In the genomic region with DNA sequence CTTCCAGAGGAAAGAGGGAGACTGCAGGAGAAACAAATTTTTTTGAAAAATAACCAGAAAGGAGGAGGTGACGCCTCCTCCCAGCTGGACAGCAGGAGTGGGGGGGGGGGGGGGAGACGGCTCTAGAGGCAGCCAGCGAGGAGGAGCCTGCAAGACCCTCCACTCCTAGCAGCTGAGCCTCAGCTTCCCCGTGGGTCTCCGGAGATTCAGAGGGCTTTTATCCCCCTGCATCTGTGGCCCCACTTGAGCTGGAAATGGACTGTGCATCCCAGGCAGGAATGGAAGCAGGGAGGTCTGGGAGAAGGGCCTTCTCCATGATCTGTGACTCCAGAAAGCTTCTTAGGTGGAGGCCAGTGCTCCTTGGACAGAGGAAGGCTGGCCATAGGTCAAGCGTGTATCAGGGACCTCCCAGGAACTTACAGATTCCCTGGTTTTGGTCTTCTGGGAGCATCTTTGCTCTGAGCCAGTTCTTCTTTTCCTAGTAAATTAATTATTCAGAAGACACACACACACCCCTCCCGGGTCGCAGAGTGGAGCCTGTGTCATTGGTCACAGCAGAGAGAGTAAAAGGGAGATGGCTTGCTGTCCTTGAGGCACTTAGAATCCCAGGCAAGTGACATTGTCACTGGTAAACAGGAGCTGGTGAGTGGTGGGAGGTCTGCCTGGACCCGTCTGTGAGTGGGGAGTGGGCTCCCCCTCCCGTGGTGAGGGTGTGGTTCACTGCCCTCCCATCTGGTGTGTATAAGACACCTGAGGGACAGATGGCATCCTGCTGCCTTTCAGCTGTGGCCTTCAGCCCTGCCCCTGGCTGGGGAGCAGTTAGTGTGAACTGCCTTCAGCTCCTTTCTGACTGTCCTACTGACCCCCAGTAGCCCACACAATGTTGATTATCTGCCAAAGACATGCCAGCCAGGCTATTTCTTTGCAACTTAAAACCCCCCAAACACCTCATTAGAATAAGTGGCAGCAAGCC, we compare ENCODE assay signal across 9 mouse cellular contexts. TPM values are rescaled to one million over a fixed set of nuclear protein-coding genes. Genes with fewer than 3 reads are reported as not detected.
A peak's percentile ranks its signal among the peaks of the same experiment; 100 is the strongest.
DNase-seq lines count a peak whose midpoint lies in the region; ATAC-seq lines count a peak whose summit lies in the region.
"Had no signal": no experiment of that assay in that cellular context is flagged by ENCODE, and none has a peak within 500 bp of the region (broad histone marks: within the 10 kb centered on the region; RNA-seq: fewer than 3 reads in every experiment).

No protein-coding gene starts in this region.

- no peak overlapping the region for H3K27ac ChIP-seq in heart, embryonic 16.5 days (ENCODE audit: low read length)
- H3K27ac ChIP-seq in forebrain, embryonic 14.5 days (ENCODE audit: low read depth, low read length), result peak overlapping the region; percentile 69
- peak overlapping the region; percentile 69 for H3K27ac ChIP-seq in midbrain, embryonic 15.5 days

- no peak for ATAC-seq in heart, embryonic 16.5 days (replicated peaks; ENCODE audit: extremely low read depth, insufficient read depth, low FRiP score)
- ATAC-seq in forebrain, embryonic 14.5 days, result peak; percentile 33
- ATAC-seq in midbrain, embryonic 15.5 days (replicated peaks), result 0 out of 2 replicates have a peak, but pooled peaks have one; percentile 2

- no peak overlapping the region for H3K9ac ChIP-seq in heart, embryonic 16.5 days (ENCODE audit: low read length)
- H3K9ac ChIP-seq in forebrain, embryonic 14.5 days (ENCODE audit: low read length), result peak overlapping the region; percentile 62
- peak overlapping the region; percentile 54 for H3K9ac ChIP-seq in midbrain, embryonic 15.5 days

- H3K36me3 ChIP-seq in heart, embryonic 16.5 days (ENCODE audit: control insufficient read depth, insufficient read depth), result no peaks in the 10 kb centered on the region
- H3K36me3 ChIP-seq in forebrain, embryonic 14.5 days (ENCODE audit: control insufficient read depth, insufficient read depth, low read length), result no peaks in the 10 kb centered on the region
- H3K36me3 ChIP-seq in midbrain, embryonic 15.5 days (replicated peaks), result no peaks in the 10 kb centered on the region
- H3K36me3 ChIP-seq: G1E had no signal

- peak overlapping the region; percentile 65; the same call in 1 of the 2 replicates for H3K4me2 ChIP-seq in heart, embryonic 16.5 days (ENCODE audit: low read depth, low read length)
- peak overlapping the region; percentile 70 for H3K4me2 ChIP-seq in forebrain, embryonic 14.5 days (ENCODE audit: low read length)
- H3K4me2 ChIP-seq in midbrain, embryonic 15.5 days, result peak overlapping the region; percentile 62

- no peak for DNase-seq in heart, adult 18-20 months
- DNase-seq in brain, adult 2 months (ENCODE audit: low read depth, low spot score), result peak; percentile 48
- DNase-seq in forebrain, embryonic 14.5 days (ENCODE audit: low spot score), result peak; percentile 60
- no peak for DNase-seq in T-cell, adult 2 months (ENCODE audit: low spot score)
- DNase-seq in frontal cortex, postnatal 36 days (ENCODE audit: low spot score in 2 of 2), result no peak
- DNase-seq in left cerebral cortex, postnatal 25 days (ENCODE audit: low spot score in 2 of 2), result no peak

- peaks cover 40% of the 10 kb centered on the region for H3K27me3 ChIP-seq in heart, embryonic 16.5 days (ENCODE audit: control insufficient read depth, insufficient read depth, low read length)
- peaks cover 6% of the 10 kb centered on the region; the same call in 1 of the 2 replicates for H3K27me3 ChIP-seq in forebrain, embryonic 14.5 days (replicated peaks; ENCODE audit: control insufficient read depth, insufficient read depth, low read length)
- no peaks in the 10 kb centered on the region for H3K27me3 ChIP-seq in midbrain, embryonic 15.5 days (replicated peaks)

- intact Hi-C loops in left cerebral cortex, postnatal 25 days (cut with DNase I), result loop anchor here (1.0 kb wide), 2 partner anchors 18 to 38 kb away; no protein-coding TSS in a partner anchor

- 16% methylated on average over 9 of the region's 10 CpGs for WGBS in heart, embryonic 16.5 days
- 18% methylated on average over 8 of the region's 10 CpGs for WGBS in forebrain, embryonic 14.5 days
- 5% methylated on average over 9 of the region's 10 CpGs for WGBS in midbrain, embryonic 15.5 days

- H3K9me3 ChIP-seq in heart, embryonic 16.5 days (replicated peaks; ENCODE audit: control insufficient read depth, low read length), result peaks cover 4% of the 10 kb centered on the region; the same call in 1 of the 2 replicates
- no peaks in the 10 kb centered on the region for H3K9me3 ChIP-seq in forebrain, embryonic 14.5 days (replicated peaks; ENCODE audit: control insufficient read depth, low read length)
- H3K9me3 ChIP-seq in midbrain, embryonic 15.5 days, result no peaks in the 10 kb centered on the region
- H3K9me3 ChIP-seq: G1E had no signal

- H3K4me1 ChIP-seq in heart, embryonic 16.5 days (ENCODE audit: control insufficient read depth, insufficient read depth, low read length), result peaks cover 8% of the 10 kb centered on the region
- H3K4me1 ChIP-seq in forebrain, embryonic 14.5 days (ENCODE audit: control insufficient read depth, insufficient read depth, low read length), result peaks cover 26% of the 10 kb centered on the region
- peaks cover 82% of the 10 kb centered on the region for H3K4me1 ChIP-seq in midbrain, embryonic 15.5 days

- H3K4me3 ChIP-seq in heart, embryonic 16.5 days (ENCODE audit: low read length), result no peak overlapping the region
- peak overlapping the region; percentile 35 for H3K4me3 ChIP-seq in forebrain, embryonic 14.5 days (ENCODE audit: low read depth, low read length)
- peak overlapping the region; percentile 49 for H3K4me3 ChIP-seq in midbrain, embryonic 15.5 days

RNA-seq across cellular contexts. Expression of gene Syt13, which starts 1.0 kb away (rescaled TPM):
- polyA plus RNA-seq in heart, embryonic 16.5 days (2015; fragmentation: Nextera tagmentation; extraction: Ambion mirVana), result 1.2 and 2.7 TPM in 2 replicates
- under 1 TPM; 0.32 to 0.75 TPM for total RNA-seq in heart, adult 18-20 months (2021)
- 35.4 and 36.8 TPM in 2 replicates for polyA plus RNA-seq in forebrain, embryonic 14.5 days (2014; fragmentation: Nextera tagmentation; extraction: Ambion mirVana)
- 85.8 and 88.7 TPM in 2 replicates for polyA plus RNA-seq in midbrain, embryonic 15.5 days (2015; fragmentation: Nextera tagmentation; extraction: Ambion mirVana)
- 100 to 1,000 TPM; 188 to 230 TPM for total RNA-seq in left cerebral cortex, postnatal 25 days (2021)
- polyA plus RNA-seq: G1E had no signal

Comparison
In these comparisons a context has a peak if more than half of its experiments do, and no peak if none do; other contexts are left out.
1. DNase-seq: peak in brain, adult 2 months (single experiment) and forebrain, embryonic 14.5 days (single experiment); none in heart, adult 18-20 months (0 of 2), T-cell, adult 2 months (single experiment), frontal cortex, postnatal 36 days (0 of 2) and left cerebral cortex, postnatal 25 days (0 of 2).
2. Peak in every context shown above with its lines, with median percentiles within 50 percentile points of each other: H3K4me2 ChIP-seq.